Mouse (Mus musculus) gonadal fat pad, adult 2 months (tissue): Measurements from ENCODE around the gene Lrrk1. TPM values are rescaled to one million over a fixed set of nuclear protein-coding genes. Genes with fewer than 3 reads are reported as not detected.

ENCODE experiments used
- DNase-seq: peaks from one replicate; pipeline ENCODE4 v3.0.0-alpha.2; 2012; ENCODE audit warnings: low read depth
- polyA plus RNA-seq: library from polyadenylated mRNA; depleted of rRNA; stranded (reverse); fragments of >200 nt; gene quantifications from 2 replicates; pipeline ENCODE4 v1.2.3, GENCODE M21; 2012; rRNA removed

Gene Lrrk1
- polyA plus RNA-seq, 1 experiment: 16.1 TPM

DNA sequence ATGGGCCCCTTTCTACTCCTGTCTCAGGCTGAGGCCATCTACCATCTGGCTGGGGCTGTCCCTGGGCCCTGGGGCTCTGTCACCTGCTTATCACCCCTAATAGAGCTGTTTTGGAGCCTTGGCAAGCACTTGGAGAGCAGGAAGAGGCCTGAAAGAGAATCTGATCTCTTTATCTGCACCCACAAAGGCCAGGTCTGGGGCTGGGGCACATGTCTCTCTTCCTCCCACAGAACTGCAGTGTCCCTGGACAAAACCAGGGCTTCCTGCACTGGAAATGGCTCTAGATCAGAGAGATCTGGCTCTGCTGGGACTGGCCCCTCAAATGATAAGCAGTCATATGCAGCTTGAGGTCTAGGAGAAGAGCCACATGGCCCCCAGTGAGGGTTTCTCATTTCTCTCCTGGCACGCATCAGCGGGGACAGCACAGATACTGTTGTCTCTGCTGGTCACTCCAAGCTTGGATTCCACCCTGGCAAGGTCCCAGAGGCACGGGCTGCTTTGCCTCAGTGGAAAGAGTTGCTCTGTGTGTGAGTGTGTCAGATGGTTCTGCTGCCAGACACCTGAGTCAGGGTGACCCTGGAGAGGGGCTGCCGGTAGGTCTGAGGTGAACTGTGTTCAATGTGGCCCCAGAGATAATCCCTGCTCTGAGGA, 200.4 kb downstream of the Lrrk1 start:
- DNase-seq: no peak

- DNase-seq: no peak
These were observed 202.8 kb downstream of the Lrrk1 start for GRCm38 (mm10) chr7:66185370-66185769.

GRCm38 (mm10) chr7:66184026-66184425, 204.1 kb downstream of the Lrrk1 start:
- no peak for DNase-seq

GRCm38 (mm10) chr7:66183404-66183803, 204.7 kb downstream of the Lrrk1 start:
- DNase-seq: no peak

GRCm38 (mm10) chr7:66182075-66182715, 206.0 kb downstream of the Lrrk1 start:
- no peak for DNase-seq

DNA sequence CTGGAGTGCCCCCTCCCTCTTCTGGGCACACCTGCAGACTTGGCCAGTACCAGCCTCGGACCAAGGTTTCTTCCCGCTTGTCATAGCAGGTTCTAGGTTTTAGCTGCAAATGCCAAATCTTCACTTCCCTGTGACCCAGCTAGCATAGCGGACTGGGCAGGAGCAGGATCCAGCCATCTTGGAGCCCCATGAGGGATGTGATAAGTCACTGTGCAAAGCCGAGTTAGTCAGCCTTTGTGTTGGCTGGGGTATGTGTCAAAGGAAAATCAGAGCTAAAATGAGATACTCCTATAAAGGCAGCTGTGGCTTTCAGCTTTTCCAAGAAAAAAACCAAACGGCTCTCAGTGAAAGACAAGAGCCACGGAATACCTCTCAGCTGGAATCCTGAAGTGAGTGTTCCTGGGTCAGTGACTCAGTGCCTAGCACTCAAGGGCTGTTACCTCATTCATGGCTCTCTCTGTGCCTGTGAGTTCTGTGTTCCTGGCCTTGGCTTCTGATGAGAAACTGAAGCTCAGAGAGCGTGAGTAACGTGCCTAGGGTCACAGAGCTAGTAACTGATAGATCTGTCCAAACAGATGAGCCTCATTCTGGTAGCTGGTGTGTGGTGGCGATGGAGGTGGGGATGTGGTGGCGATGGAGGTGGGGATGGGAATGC, 207.3 kb downstream of the Lrrk1 start:
- DNase-seq: no peak

DNA sequence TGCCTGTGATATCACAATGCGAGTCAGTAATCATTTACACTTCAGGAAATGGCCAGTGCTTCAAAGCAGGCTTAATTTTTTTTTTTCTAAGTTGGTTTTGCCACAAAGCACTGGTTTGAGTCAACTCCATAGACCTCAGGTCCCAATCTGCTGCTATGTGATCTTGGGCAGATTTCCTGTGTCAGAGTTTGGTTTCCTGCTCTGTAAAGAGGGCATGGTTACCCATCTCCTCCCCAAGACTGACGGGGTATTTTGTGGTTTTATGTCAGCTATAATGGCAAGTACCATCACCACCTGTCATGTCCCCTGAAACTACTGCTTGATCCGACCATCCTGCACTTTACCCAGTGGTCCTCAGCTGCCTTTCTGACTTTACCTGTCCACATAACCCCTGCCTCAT, 207.9 kb downstream of the Lrrk1 start:
- DNase-seq: no peak

- DNase-seq: no peak
These were observed 208.4 kb downstream of the Lrrk1 start for GRCm38 (mm10) chr7:66179711-66180110.

DNA sequence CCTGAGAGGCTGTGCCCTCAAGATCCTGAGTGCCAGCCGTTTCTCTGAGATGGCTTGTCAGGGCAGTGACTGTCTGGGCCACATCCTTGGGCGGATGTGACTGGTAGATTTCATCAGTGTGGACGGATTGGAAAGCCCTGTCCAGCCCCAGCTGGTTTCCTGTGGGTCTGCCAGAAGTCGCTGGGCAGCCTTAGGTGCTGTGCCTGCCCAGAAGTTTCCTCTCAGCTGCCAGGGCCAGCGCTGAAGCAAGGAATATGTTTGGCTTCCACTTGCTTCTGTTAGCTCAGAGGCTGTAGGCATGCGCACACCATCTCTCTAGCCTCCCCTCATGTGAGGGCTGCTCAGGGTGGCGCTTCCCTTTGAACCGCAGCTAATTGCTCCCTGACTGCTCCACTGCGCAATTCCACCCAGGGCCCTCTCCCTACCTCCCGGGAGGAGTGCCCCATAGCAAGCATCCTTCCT, 209.0 kb downstream of the Lrrk1 start:
- DNase-seq: no peak

GRCm38 (mm10) chr7:66178101-66178500, 210.0 kb downstream of the Lrrk1 start:
- no peak for DNase-seq

DNA sequence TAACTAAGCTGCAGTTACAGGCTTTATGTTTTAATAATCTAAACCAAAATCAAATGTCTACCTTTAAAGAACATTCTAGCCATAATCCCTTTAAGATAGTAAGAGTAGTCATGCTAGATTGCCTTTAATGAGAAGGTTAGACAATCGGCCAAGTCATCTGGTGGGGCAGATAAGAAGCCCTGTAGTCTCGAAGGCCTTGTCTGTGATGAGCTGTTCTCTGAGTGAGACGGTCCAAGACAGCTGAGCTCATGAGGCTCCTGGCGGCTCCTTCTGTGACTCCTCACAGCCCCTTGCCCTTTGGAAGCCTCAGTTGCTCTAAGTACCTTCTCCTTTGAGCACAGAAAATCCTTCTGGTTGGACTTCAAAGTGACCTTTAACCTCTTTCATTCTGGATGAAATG, 211.2 kb downstream of the Lrrk1 start:
- DNase-seq: no peak

Other genes starting within 250 kb of the Lrrk1 start
- gene Gm10974, start 22.4 kb downstream of the Lrrk1 start, polyA plus RNA-seq: not detected in 2 replicates
- gene Aldh1a3, start 39.2 kb upstream of the Lrrk1 start, polyA plus RNA-seq: 7.2 and 7.5 TPM in 2 replicates